Mouse (Mus musculus) lung, adult 2 months (tissue): ENCODE data around the gene Lrrc41.
A peak's percentile ranks its signal among the peaks of the same experiment; 100 is the strongest.

Source experiments
- CTCF ChIP-seq: fragments of 200-500 bp; IDR thresholded peaks from 2 replicates; pipeline ENCODE4 v1.5.1; 2011; ENCODE audit warnings: mild to moderate bottlenecking, low read length, control low read depth; ENCODE audit not compliant: insufficient read depth
- POLR2A ChIP-seq: fragments of 200-500 bp; IDR thresholded peaks from 2 replicates; pipeline ENCODE4 v1.6.1; 2011; ENCODE audit warnings: low read depth, mild to moderate bottlenecking, control low read depth, low read length, borderline replicate concordance; ENCODE audit errors: extremely low read depth

GRCm38 (mm10) chr4:116052526-116053293, 22.4 kb upstream of the Lrrc41 start:
- TF ChIP-seq CTCF (peak; percentile 25; the same call in 1 of the 2 replicates), POLR2A (no peak)
